10 mouse cellular contexts compared by ENCODE assay signal in genomic region chr2:93313768-93314632, GRCm38 (mm10). TPM values are rescaled to one million over a fixed set of nuclear protein-coding genes. Genes with fewer than 3 reads are reported as not detected.
DNase-seq lines count a peak whose midpoint lies in the region; ATAC-seq and TF ChIP-seq lines count a peak whose summit lies in the region.
"Had no signal": no experiment of that assay in that cellular context is flagged by ENCODE, and none has a peak within 500 bp of the region (broad histone marks: within the 10 kb centered on the region; RNA-seq: fewer than 3 reads in every experiment).

No protein-coding gene starts in this region.

- H3K27ac ChIP-seq in hindbrain, postnatal 0 days: no peak overlapping the region
- H3K27ac ChIP-seq in midbrain, embryonic 11.5 days (ENCODE audit: low read depth, low read length): peak overlapping the region; percentile 33; the same call in 1 of the 2 replicates
- H3K27ac ChIP-seq in liver, embryonic 11.5 days (ENCODE audit: low read depth, low read length): no peak overlapping the region

- no peak overlapping the region for H3K4me3 ChIP-seq in hindbrain, postnatal 0 days (ENCODE audit: low read length)
- H3K4me3 ChIP-seq in midbrain, embryonic 11.5 days (ENCODE audit: low read depth, low read length): no peak overlapping the region
- no peak overlapping the region for H3K4me3 ChIP-seq in liver, embryonic 11.5 days (ENCODE audit: low read depth, low read length)

- peak; percentile 55 for DNase-seq in adrenal gland, postnatal 10 days
- peak; percentile 62 for DNase-seq in embryo, embryonic 11 days
- no peak for DNase-seq in hindbrain, postnatal 0 days (ENCODE audit: low spot score)
- DNase-seq in midbrain, embryonic 11.5 days (ENCODE audit: low spot score, missing footprints): no peak
- DNase-seq in layer of hippocampus, postnatal 14 days (ENCODE audit: low spot score in 2 of 2): no peak
- DNase-seq in cerebellum, postnatal 10 days: no peak
- no peak for DNase-seq in liver, embryonic 11.5 days (ENCODE audit: low spot score)
- no peak for DNase-seq in lung, postnatal 10 days
- DNase-seq: cerebellum, adult 8-10 months; thymus, postnatal 14 days had no signal

- peaks cover 15% of the 10 kb centered on the region for H3K4me1 ChIP-seq in hindbrain, postnatal 0 days (ENCODE audit: insufficient read depth, low read length)
- H3K4me1 ChIP-seq in midbrain, embryonic 11.5 days (ENCODE audit: control insufficient read depth, insufficient read depth, low read length): peaks cover 13% of the 10 kb centered on the region
- peaks cover 7% of the 10 kb centered on the region for H3K4me1 ChIP-seq in liver, embryonic 11.5 days (replicated peaks; ENCODE audit: control insufficient read depth, insufficient read depth, low read length)

- peak; percentile 33; the same call in 1 of the 2 replicates for ATAC-seq in hindbrain, postnatal 0 days
- peak; percentile 43 for ATAC-seq in midbrain, embryonic 11.5 days (ENCODE audit: low FRiP score)
- ATAC-seq in liver, embryonic 11.5 days (replicated peaks; ENCODE audit: low FRiP score): no peak

- no peaks in the 10 kb centered on the region for H3K27me3 ChIP-seq in hindbrain, postnatal 0 days (ENCODE audit: insufficient read depth, low read length)
- no peaks in the 10 kb centered on the region for H3K27me3 ChIP-seq in midbrain, embryonic 11.5 days (ENCODE audit: control insufficient read depth, insufficient read depth, low read length)
- H3K27me3 ChIP-seq in liver, embryonic 11.5 days (replicated peaks; ENCODE audit: control insufficient read depth, insufficient read depth, low read length): no peaks in the 10 kb centered on the region

- WGBS in hindbrain, postnatal 0 days: 32% methylated on average over 15 of the region's 15 CpGs
- WGBS in midbrain, embryonic 11.5 days: 42% methylated on average over 15 of the region's 15 CpGs
- 57% methylated on average over 15 of the region's 15 CpGs for WGBS in liver, embryonic 11.5 days

- no peak for TF ChIP-seq CTCF in hindbrain, postnatal 0 days (IDR thresholded peaks at IDR 0.05; ENCODE audit: low read depth)

- H3K4me2 ChIP-seq in hindbrain, postnatal 0 days (ENCODE audit: low read depth, low read length): no peak overlapping the region
- no peak overlapping the region for H3K4me2 ChIP-seq in midbrain, embryonic 11.5 days
- no peak overlapping the region for H3K4me2 ChIP-seq in liver, embryonic 11.5 days

- H3K9ac ChIP-seq in hindbrain, postnatal 0 days (replicated peaks; ENCODE audit: low read length): no peak overlapping the region
- H3K9ac ChIP-seq in midbrain, embryonic 11.5 days (ENCODE audit: low read length): no peak overlapping the region
- no peak overlapping the region for H3K9ac ChIP-seq in liver, embryonic 11.5 days (ENCODE audit: low read depth, low read length)

- H3K36me3 ChIP-seq in hindbrain, postnatal 0 days (ENCODE audit: insufficient read depth, low read length): no peaks in the 10 kb centered on the region
- peaks cover 2% of the 10 kb centered on the region; the same call in 1 of the 2 replicates for H3K36me3 ChIP-seq in midbrain, embryonic 11.5 days (ENCODE audit: control insufficient read depth, insufficient read depth, low read length)
- H3K36me3 ChIP-seq in liver, embryonic 11.5 days (ENCODE audit: control insufficient read depth, insufficient read depth, low read length): no peaks in the 10 kb centered on the region

- no peaks in the 10 kb centered on the region for H3K9me3 ChIP-seq in hindbrain, postnatal 0 days (ENCODE audit: low read length)
- H3K9me3 ChIP-seq in midbrain, embryonic 11.5 days (ENCODE audit: control insufficient read depth, low read length): no peaks in the 10 kb centered on the region
- H3K9me3 ChIP-seq in liver, embryonic 11.5 days (ENCODE audit: control insufficient read depth, low read length): no peaks in the 10 kb centered on the region

RNA-seq across cellular contexts. Expression of gene Tspan18, which starts 20.3 kb away (rescaled TPM):
- 100 to 1,000 TPM in 1 of 2 experiments, 10 to 100 TPM in 1; 84.9 to 114 TPM for total RNA-seq in adrenal gland, postnatal 10 days (2021)
- 23.5 and 26.2 TPM in 2 replicates for total RNA-seq in hindbrain, postnatal 0 days (2014; rRNA removed)
- polyA plus RNA-seq in hindbrain, postnatal 0 days (2015; fragmentation: Nextera tagmentation; extraction: Ambion mirVana): 11.1 and 12.3 TPM in 2 replicates
- 47.9 and 48.7 TPM in 2 replicates for polyA plus RNA-seq in midbrain, embryonic 11.5 days (2014; fragmentation: Nextera tagmentation; extraction: Ambion mirVana)
- 10 to 100 TPM; 46.6 to 52.3 TPM for total RNA-seq in layer of hippocampus, postnatal 14 days (2021)
- polyA plus RNA-seq in liver, embryonic 11.5 days (2014; fragmentation: Nextera tagmentation; extraction: Ambion mirVana): 19.4 and 19.5 TPM in 2 replicates

Comparison
In these comparisons a context has a peak if more than half of its experiments do, and no peak if none do; other contexts are left out.
1. DNase-seq: peak in adrenal gland, postnatal 10 days (single experiment) and embryo, embryonic 11 days (single experiment); none in hindbrain, postnatal 0 days (single experiment), midbrain, embryonic 11.5 days (single experiment), layer of hippocampus, postnatal 14 days (0 of 2), cerebellum, postnatal 10 days (0 of 2), liver, embryonic 11.5 days (single experiment) and lung, postnatal 10 days (single experiment).